ENCODE assay signal across 14 mouse cellular contexts in the genomic region with DNA sequence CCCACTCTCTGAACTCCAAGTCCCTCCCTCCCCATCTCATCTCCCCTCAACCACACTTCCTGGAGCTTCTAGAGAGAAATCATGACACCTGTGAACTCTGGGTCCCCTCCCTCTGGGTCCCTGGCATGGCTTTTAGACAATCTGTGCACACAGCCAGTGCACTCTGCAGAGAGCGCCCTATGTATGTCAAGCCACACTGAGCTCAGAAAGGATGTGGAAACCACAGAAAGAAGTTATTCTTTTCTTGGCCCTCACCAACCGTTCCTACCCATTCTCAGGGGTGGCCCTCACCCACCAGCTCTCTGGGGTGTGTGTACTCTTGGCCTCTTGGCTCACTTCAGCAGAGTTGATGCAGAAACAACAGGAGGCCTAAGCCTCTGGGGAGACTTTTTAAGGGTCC. TPM values are rescaled to one million over a fixed set of nuclear protein-coding genes. Genes with fewer than 3 reads are reported as not detected.
DNase-seq lines count a peak whose midpoint lies in the region; ATAC-seq and TF ChIP-seq lines count a peak whose summit lies in the region.
"Had no signal": no experiment of that assay in that cellular context is flagged by ENCODE, and none has a peak within 500 bp of the region (broad histone marks: within the 10 kb centered on the region; RNA-seq: fewer than 3 reads in every experiment).

No protein-coding gene starts in this region.

- no peak for DNase-seq in layer of hippocampus, adult 2 months (ENCODE audit: low spot score in 2 of 2)
- DNase-seq in layer of hippocampus, postnatal 14 days (ENCODE audit: low spot score in 2 of 2), result no peak
- DNase-seq in T-cell, adult 2 months (ENCODE audit: low spot score), result peak; percentile 89
- DNase-seq in thymus, postnatal 10 days (ENCODE audit: low spot score in 2 of 2), result peak; percentile 78 to 89
- DNase-seq in hindbrain, embryonic 10.5 days (ENCODE audit: low spot score), result no peak
- no peak for DNase-seq in left cerebral cortex, postnatal 36 days (ENCODE audit: low spot score in 2 of 2)
- no peak for DNase-seq in cerebellum, postnatal 25 days
- DNase-seq: adrenal gland, postnatal 14 days; heart, postnatal 14 days; kidney, adult 18-20 months; kidney, postnatal 4 days; right cerebral cortex, postnatal 4 days had no signal

- WGBS in hindbrain, embryonic 10.5 days, result 84% methylated on average over 2 of the region's 2 CpGs

- intact Hi-C loops in left cerebral cortex, postnatal 36 days (cut with DNase I), result no loop called here

- peaks cover 8% of the 10 kb centered on the region; the same call in 1 of the 2 replicates for H3K27me3 ChIP-seq in hindbrain, embryonic 10.5 days (ENCODE audit: insufficient read depth, poor library complexity, severe bottlenecking)

- peak overlapping the region; percentile 39; the same call in 1 of the 2 replicates for H3K27ac ChIP-seq in layer of hippocampus, adult 2 months
- no peak overlapping the region for H3K27ac ChIP-seq in hindbrain, embryonic 10.5 days
- H3K27ac ChIP-seq: liver, embryonic 12.5 days had no signal

- peaks cover 13% of the 10 kb centered on the region for H3K4me1 ChIP-seq in hindbrain, embryonic 10.5 days (replicated peaks)
- H3K4me1 ChIP-seq: liver, embryonic 12.5 days had no signal

- no peaks in the 10 kb centered on the region for H3K36me3 ChIP-seq in hindbrain, embryonic 10.5 days
- H3K36me3 ChIP-seq: liver, embryonic 12.5 days had no signal

- peak; percentile 59 for ATAC-seq in neutrophil, adult 5-6 weeks (ENCODE audit: extremely low read depth, insufficient number of reproducible peaks, low FRiP score, poor library complexity, severe bottlenecking)
- ATAC-seq: liver, embryonic 12.5 days had no signal

- H3K4me3 ChIP-seq in layer of hippocampus, adult 2 months, result no peak overlapping the region
- H3K4me3 ChIP-seq in hindbrain, embryonic 10.5 days, result no peak overlapping the region
- H3K4me3 ChIP-seq: liver, embryonic 12.5 days had no signal

- H3K9me3 ChIP-seq in hindbrain, embryonic 10.5 days, result no peaks in the 10 kb centered on the region
- H3K9me3 ChIP-seq: liver, embryonic 12.5 days had no signal

- TF ChIP-seq CTCF in layer of hippocampus, adult 2 months (conservative IDR thresholded peaks at IDR 0.05), result no peak

RNA-seq across cellular contexts. Expression of gene Gm1043, which starts 40.4 kb away (rescaled TPM):
- 10 to 100 TPM; 31.8 to 33.1 TPM for total RNA-seq in layer of hippocampus, adult 2 months (2021)
- 10 to 100 TPM; 17.5 to 21.6 TPM for total RNA-seq in layer of hippocampus, postnatal 14 days (2021)
- 9.0 and 9.5 TPM in 2 replicates for total RNA-seq in neutrophil, adult 5-6 weeks (2017)
- 0.08 TPM in 1 of 2 replicates, not detected in the other for polyA plus RNA-seq in hindbrain, embryonic 10.5 days (2016; fragmentation: Nextera tagmentation; extraction: Ambion mirVana)
- total RNA-seq in left cerebral cortex, postnatal 36 days (2021), result 10 to 100 TPM; 25.8 to 54.0 TPM
- polyA plus RNA-seq: liver, embryonic 12.5 days had no signal

RNA-seq across cellular contexts. Expression of gene Wfs1, which starts 55.8 kb away (rescaled TPM):
- total RNA-seq in layer of hippocampus, adult 2 months (2021), result 100 to 1,000 TPM; 133 to 144 TPM
- total RNA-seq in layer of hippocampus, postnatal 14 days (2021), result 100 to 1,000 TPM; 115 to 126 TPM
- 2.3 and 2.6 TPM in 2 replicates for total RNA-seq in neutrophil, adult 5-6 weeks (2017)
- polyA plus RNA-seq in hindbrain, embryonic 10.5 days (2016; fragmentation: Nextera tagmentation; extraction: Ambion mirVana), result 8.4 and 9.2 TPM in 2 replicates
- total RNA-seq in left cerebral cortex, postnatal 36 days (2021), result 100 to 1,000 TPM; 123 to 148 TPM

Comparison
In these comparisons a context has a peak if more than half of its experiments do, and no peak if none do; other contexts are left out.
1. DNase-seq: peak in T-cell, adult 2 months (single experiment) and thymus, postnatal 10 days (2 of 2); none in layer of hippocampus, adult 2 months (0 of 2), layer of hippocampus, postnatal 14 days (0 of 2), hindbrain, embryonic 10.5 days (single experiment), left cerebral cortex, postnatal 36 days (0 of 2) and cerebellum, postnatal 25 days (0 of 2).
2. RNA of gene Wfs1, which starts 55.8 kb away (total RNA-seq): 123 to 148 TPM in left cerebral cortex, postnatal 36 days, 133 to 144 TPM in layer of hippocampus, adult 2 months and 115 to 126 TPM in layer of hippocampus, postnatal 14 days; 2.3 to 2.6 TPM in neutrophil, adult 5-6 weeks; every median in the first group is over 10 times any median in the second.